Mouse (Mus musculus) myocyte (in vitro differentiated cells): ENCODE measurements at regions not wholly inside any gene's neighbourhood (a gene's known extent, or its start where the extent isn't known, plus 50 kb on each side); places are given as distances from the start of the nearest gene placed in this dataset.

Source experiments
- MAX ChIP-seq: IDR thresholded peaks from one replicate; pipeline ENCODE4 v1.6.1; 2011; ENCODE audit warnings: low read depth, mild to moderate bottlenecking, control low read depth
- POLR2A ChIP-seq: IDR thresholded peaks from one replicate; pipeline ENCODE4 v1.6.1; 2011; ENCODE audit warnings: low read depth, mild to moderate bottlenecking, control low read depth, moderate library complexity; ENCODE audit not compliant: insufficient read length
- USF1 ChIP-seq: IDR thresholded peaks from one replicate; pipeline ENCODE4 v1.6.1; 2011; ENCODE audit warnings: low read depth, mild to moderate bottlenecking, control low read depth, moderate library complexity

DNA sequence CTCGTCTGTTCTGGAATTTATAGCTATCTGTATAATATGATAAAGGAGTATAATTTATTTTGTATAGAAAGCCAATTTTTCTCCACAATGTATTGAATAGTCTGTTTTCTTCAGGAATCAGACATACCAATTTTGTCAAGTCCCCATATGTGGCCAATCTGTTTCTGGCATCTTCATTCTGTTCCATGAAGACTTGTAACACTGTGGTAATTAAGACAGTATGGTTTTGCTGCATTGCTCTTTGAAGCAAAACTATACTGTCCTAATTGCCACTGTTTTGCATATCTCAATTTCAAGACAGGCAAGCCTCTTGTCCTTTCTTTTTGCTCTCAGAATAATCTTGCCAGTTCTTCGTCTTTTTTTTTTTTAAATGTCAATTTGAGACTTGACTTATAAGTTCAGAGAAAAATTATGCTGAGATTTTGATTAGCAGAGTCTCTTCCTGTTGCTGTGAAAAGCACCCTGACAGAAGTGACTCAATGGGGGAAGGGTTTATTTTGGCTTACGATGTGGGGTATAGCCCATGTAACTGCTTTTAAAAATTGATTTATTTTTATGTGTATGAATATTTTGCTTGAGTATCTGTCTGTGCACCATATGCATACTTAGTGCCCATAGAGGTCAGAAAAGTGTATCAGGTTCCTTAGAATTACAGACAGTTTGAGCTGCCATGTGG, 103.4 kb upstream of the Api5 start:
- TF ChIP-seq POLR2A (no peak), USF1 (no peak), MAX (no peak)
